Comparison of ENCODE assay signal across 9 mouse cellular contexts in genomic region chr6:52796691-52797090, GRCm38 (mm10).
DNase-seq lines count a peak whose midpoint lies in the region; ATAC-seq and TF ChIP-seq lines count a peak whose summit lies in the region.
"Had no signal": no experiment of that assay in that cellular context is flagged by ENCODE, and none has a peak within 500 bp of the region (broad histone marks: within the 10 kb centered on the region; RNA-seq: fewer than 3 reads in every experiment).

No protein-coding gene starts in this region.

- H3K9ac ChIP-seq in heart, embryonic 11.5 days (ENCODE audit: low read depth, low read length): no peak overlapping the region

- H3K4me3 ChIP-seq in heart, embryonic 11.5 days (ENCODE audit: low read depth, low read length): no peak overlapping the region
- no peak overlapping the region for H3K4me3 ChIP-seq in kidney, adult 2 months (ENCODE audit: insufficient read depth, low read depth, low read length)

- TF ChIP-seq POLR2A in kidney, adult 2 months (IDR thresholded peaks at IDR 0.05; ENCODE audit: low read depth, low read length): no peak

- no peak for TF ChIP-seq CTCF in kidney, adult 2 months (conservative IDR thresholded peaks at IDR 0.05; ENCODE audit: insufficient read depth, insufficient read length, low read depth, low read length)

- peaks cover 20% of the 10 kb centered on the region for H3K4me1 ChIP-seq in heart, embryonic 11.5 days (ENCODE audit: control insufficient read depth, insufficient read depth, low read length)
- no peaks in the 10 kb centered on the region for H3K4me1 ChIP-seq in kidney, adult 2 months (ENCODE audit: control insufficient read depth, insufficient read depth, low read length)

- H3K4me2 ChIP-seq in heart, embryonic 11.5 days: no peak overlapping the region

- peak overlapping the region; percentile 74; the same call in 1 of the 2 replicates for H3K27ac ChIP-seq in heart, embryonic 11.5 days (ENCODE audit: low read depth, low read length)
- H3K27ac ChIP-seq in kidney, adult 2 months (ENCODE audit: insufficient read depth, low read depth, low read length): no peak overlapping the region

- WGBS in heart, embryonic 11.5 days (ENCODE audit: insufficient replicate concordance): 38% methylated on average over 1 of the region's 1 CpGs
- 91% methylated on average over 1 of the region's 1 CpGs for WGBS in kidney, adult 2 months

- DNase-seq in gastrocnemius, adult 18-20 months (ENCODE audit: low spot score): peak; percentile 15
- no peak for DNase-seq in gastrocnemius, postnatal 4 days (ENCODE audit: low spot score in 2 of 2)
- peak; percentile 15 for DNase-seq in right cerebral cortex, postnatal 4 days
- DNase-seq in right cerebral cortex, postnatal 14 days: no peak
- DNase-seq in urinary bladder, postnatal 4 days (ENCODE audit: low spot score in 2 of 2): no peak
- DNase-seq in thymus, postnatal 14 days: no peak
- DNase-seq in kidney, adult 2 months: no peak
- DNase-seq: thymus, adult 2 months had no signal

- no peak for ATAC-seq in heart, embryonic 11.5 days (replicated peaks; ENCODE audit: insufficient number of reproducible peaks, low FRiP score, low TSS enrichment)

- H3K9me3 ChIP-seq in heart, embryonic 11.5 days (replicated peaks; ENCODE audit: control insufficient read depth, low read length): no peaks in the 10 kb centered on the region

- no peaks in the 10 kb centered on the region for H3K36me3 ChIP-seq in heart, embryonic 11.5 days (ENCODE audit: control insufficient read depth, insufficient read depth, low read length)
- H3K36me3 ChIP-seq in kidney, adult 2 months (ENCODE audit: control insufficient read depth, insufficient read depth, low read length): no peaks in the 10 kb centered on the region

- H3K27me3 ChIP-seq in heart, embryonic 11.5 days (ENCODE audit: control insufficient read depth, insufficient read depth, low read length): no peaks in the 10 kb centered on the region
- H3K27me3 ChIP-seq in kidney, adult 2 months (replicated peaks; ENCODE audit: control insufficient read depth, insufficient read depth, low read length): no peaks in the 10 kb centered on the region

Comparison
In these comparisons a context has a peak if more than half of its experiments do, and no peak if none do; other contexts are left out.
1. DNase-seq: peak in gastrocnemius, adult 18-20 months (single experiment) and right cerebral cortex, postnatal 4 days (single experiment); none in gastrocnemius, postnatal 4 days (0 of 2), right cerebral cortex, postnatal 14 days (single experiment), urinary bladder, postnatal 4 days (0 of 2), thymus, postnatal 14 days (single experiment) and kidney, adult 2 months (single experiment).